Mouse (Mus musculus): Measurements from ENCODE around the gene Mpo. TPM values are rescaled to one million over a fixed set of nuclear protein-coding genes. Genes with fewer than 3 reads are reported as not detected.

The Mpo gene
- polyA plus RNA-seq, 1 experiment from 2014 or later, result 0.12 TPM

DNA sequence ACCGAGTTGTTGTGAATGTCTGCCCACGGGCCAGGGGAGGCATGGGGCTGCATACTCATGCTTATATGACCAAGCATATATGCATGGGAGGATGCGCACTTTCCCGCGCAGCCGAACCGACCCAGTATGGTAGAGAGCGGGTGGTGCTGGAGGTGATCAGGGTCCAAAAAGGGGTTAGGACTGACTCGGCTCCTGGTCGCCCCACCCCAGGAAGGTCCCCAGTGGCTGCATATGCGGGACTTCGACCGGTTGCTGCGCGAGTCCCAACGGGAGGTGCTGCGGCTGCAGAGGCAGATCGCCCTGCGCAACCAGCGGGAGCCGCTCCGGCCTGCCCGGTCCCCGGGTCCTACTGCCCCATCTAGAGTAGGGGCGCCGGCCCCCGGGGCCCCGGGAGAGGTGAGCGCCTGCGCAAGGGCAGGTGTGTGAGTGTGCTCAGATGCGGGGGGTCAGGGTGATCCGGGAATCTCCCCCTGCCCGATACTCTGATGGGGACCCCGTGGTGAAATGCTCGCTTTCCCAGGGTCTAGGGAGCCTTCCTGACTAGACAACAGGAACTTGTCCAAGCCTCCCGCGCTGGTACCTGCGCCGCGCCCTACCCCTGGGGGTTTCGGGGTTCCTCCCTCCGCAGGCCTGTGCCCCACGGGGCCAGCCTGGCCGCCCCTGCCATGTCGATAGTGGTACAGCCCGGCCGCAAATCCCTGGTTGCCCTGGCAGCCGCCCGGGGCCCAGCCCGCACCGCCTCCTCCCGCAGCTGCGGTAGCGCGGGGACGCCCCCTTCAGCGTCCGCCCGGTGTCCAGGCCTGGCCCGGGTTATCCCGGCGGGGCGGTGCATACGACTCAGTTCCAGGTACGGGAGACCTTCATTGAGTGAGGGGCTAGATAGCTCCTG, 29.1 kb upstream of the Mpo start:
- peaks cover 47% of the 10 kb centered on the region for H3K27me3 ChIP-seq (ENCODE audit: insufficient read depth, low read length)

DNA sequence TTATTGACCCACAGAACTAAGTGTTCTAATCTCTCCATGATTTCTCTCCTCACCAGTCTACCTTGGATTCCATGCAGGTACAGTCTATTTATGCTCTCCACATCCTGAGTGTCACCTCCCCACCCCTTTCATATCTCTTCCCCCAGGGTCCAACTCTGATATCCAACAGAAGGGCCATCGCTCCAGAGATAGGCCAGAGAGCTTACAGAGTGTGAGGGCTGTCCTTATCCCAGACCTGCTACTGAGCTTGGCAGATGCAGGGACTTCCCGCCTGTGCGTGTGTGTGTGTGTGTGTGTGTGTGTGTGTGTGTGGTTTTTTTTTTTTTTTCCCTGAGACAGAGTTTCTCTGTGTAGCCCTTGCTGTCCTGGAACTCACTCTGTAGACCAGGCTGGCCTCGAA, 24.6 kb upstream of the Mpo start:
- Histone ChIP-seq H3K27me3 (ENCODE audit: insufficient read depth, low read length) (peaks cover 17% of the 10 kb centered on the region; the same call in 1 of the 2 replicates), H3K9me3 (replicated peaks; ENCODE audit: low read length) (no peaks in the 10 kb centered on the region), H3K9ac (ENCODE audit: low read depth, low read length) (no peak overlapping the region), H3K4me1 (replicated peaks; ENCODE audit: insufficient read depth, low read length) (peaks cover 8% of the 10 kb centered on the region; the same call in 1 of the 2 replicates), H3K4me3 (replicated peaks; ENCODE audit: low read depth, low read length) (no peak overlapping the region), H3K4me2 (ENCODE audit: low read length) (no peak overlapping the region), H3K36me3 (ENCODE audit: insufficient read depth, low read length) (no peaks in the 10 kb centered on the region), H3K27ac (no peak overlapping the region)
- no peak for TF ChIP-seq CTCF (IDR thresholded peaks at IDR 0.05; ENCODE audit: low read depth)
- WGBS, result 93% methylated on average over 4 of the region's 4 CpGs
- ATAC-seq (replicated peaks; ENCODE audit: low FRiP score, low read depth), result no peak
- DNase-seq (ENCODE audit: low spot score), result no peak

More for the DNA sequence above, 29.1 kb upstream of the Mpo start:
- no peak for TF ChIP-seq CTCF (IDR thresholded peaks at IDR 0.05; ENCODE audit: low read depth)
- Histone ChIP-seq H3K36me3 (ENCODE audit: insufficient read depth, low read length) (no peaks in the 10 kb centered on the region), H3K9ac (ENCODE audit: low read depth, low read length) (peak overlapping the region; percentile 33), H3K4me3 (replicated peaks; ENCODE audit: low read depth, low read length) (peak overlapping the region; percentile 38), H3K9me3 (replicated peaks; ENCODE audit: low read length) (no peaks in the 10 kb centered on the region), H3K4me1 (replicated peaks; ENCODE audit: insufficient read depth, low read length) (peaks cover 12% of the 10 kb centered on the region; the same call in 1 of the 2 replicates), H3K4me2 (ENCODE audit: low read length) (peak overlapping the region; percentile 67), H3K27ac (no peak overlapping the region)
- ATAC-seq (replicated peaks; ENCODE audit: low FRiP score, low read depth) (peak; percentile 47), DNase-seq (ENCODE audit: low spot score) (peak; percentile 29)
- under 1% methylated on average over 65 of the region's 65 CpGs for WGBS

DNA sequence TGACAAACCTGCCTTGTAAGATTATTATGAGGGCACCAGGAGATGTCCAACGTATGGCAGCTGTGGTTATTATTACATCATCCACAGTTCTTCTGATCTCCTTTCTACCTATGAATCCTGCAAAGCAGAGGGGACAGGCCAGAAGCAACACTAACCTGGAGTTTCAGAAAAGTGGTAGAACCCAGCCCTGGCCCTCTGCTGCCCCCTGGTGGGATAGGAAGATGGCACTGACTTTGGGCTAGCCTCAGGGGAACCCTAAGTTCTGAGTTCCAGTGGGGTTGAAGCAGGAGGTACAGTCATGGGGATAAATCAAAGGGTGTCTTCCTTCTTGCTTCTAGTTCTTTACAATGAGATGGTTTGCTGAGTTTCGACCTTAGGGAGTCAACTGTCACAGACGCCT, 22.4 kb upstream of the Mpo start:
- no peaks in the 10 kb centered on the region for H3K9me3 ChIP-seq (replicated peaks; ENCODE audit: low read length)
- H3K4me2 ChIP-seq (ENCODE audit: low read length), result no peak overlapping the region
- no peaks in the 10 kb centered on the region for H3K4me1 ChIP-seq (replicated peaks; ENCODE audit: insufficient read depth, low read length)
- no peak overlapping the region for H3K4me3 ChIP-seq (replicated peaks; ENCODE audit: low read depth, low read length)
- H3K36me3 ChIP-seq (ENCODE audit: insufficient read depth, low read length), result no peaks in the 10 kb centered on the region
- TF ChIP-seq CTCF (IDR thresholded peaks at IDR 0.05; ENCODE audit: low read depth), result peak; percentile 96
- peak; percentile 54 for DNase-seq (ENCODE audit: low spot score)
- no peak for ATAC-seq (replicated peaks; ENCODE audit: low FRiP score, low read depth)
- no peak overlapping the region for H3K9ac ChIP-seq (ENCODE audit: low read depth, low read length)
- H3K27ac ChIP-seq, result no peak overlapping the region
- H3K27me3 ChIP-seq (ENCODE audit: insufficient read depth, low read length), result peaks cover 6% of the 10 kb centered on the region; the same call in 1 of the 2 replicates
- 64% methylated on average over 3 of the region's 3 CpGs for WGBS

DNA sequence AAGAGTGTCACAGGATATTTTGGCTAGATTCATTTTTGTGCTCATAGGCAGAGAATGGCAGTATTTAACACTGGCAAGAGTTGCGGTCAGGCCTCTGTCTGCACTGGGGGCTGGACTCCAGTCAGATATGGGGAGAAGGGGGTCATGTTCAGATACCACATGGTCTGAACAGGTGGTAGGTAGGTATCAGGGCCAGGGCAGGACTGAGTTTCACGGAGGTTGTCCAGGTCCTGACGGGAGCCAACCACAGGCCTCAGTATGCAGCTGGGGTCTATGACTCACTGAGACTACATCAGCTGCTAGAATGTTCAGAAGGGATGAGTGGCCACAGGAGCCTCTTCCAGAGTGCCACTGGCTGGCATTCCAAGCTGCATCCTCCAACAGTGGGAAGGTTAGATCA, 21.0 kb upstream of the Mpo start:
- Histone ChIP-seq H3K27ac (no peak overlapping the region), H3K9me3 (replicated peaks; ENCODE audit: low read length) (no peaks in the 10 kb centered on the region), H3K36me3 (ENCODE audit: insufficient read depth, low read length) (no peaks in the 10 kb centered on the region), H3K4me3 (replicated peaks; ENCODE audit: low read depth, low read length) (no peak overlapping the region), H3K4me1 (replicated peaks; ENCODE audit: insufficient read depth, low read length) (no peaks in the 10 kb centered on the region), H3K9ac (ENCODE audit: low read depth, low read length) (no peak overlapping the region), H3K27me3 (ENCODE audit: insufficient read depth, low read length) (no peaks in the 10 kb centered on the region), H3K4me2 (ENCODE audit: low read length) (no peak overlapping the region)
- DNase-seq (ENCODE audit: low spot score) (no peak), ATAC-seq (replicated peaks; ENCODE audit: low FRiP score, low read depth) (no peak)
- no peak for TF ChIP-seq CTCF (IDR thresholded peaks at IDR 0.05; ENCODE audit: low read depth)
- 92% methylated on average over 3 of the region's 3 CpGs for WGBS

DNA sequence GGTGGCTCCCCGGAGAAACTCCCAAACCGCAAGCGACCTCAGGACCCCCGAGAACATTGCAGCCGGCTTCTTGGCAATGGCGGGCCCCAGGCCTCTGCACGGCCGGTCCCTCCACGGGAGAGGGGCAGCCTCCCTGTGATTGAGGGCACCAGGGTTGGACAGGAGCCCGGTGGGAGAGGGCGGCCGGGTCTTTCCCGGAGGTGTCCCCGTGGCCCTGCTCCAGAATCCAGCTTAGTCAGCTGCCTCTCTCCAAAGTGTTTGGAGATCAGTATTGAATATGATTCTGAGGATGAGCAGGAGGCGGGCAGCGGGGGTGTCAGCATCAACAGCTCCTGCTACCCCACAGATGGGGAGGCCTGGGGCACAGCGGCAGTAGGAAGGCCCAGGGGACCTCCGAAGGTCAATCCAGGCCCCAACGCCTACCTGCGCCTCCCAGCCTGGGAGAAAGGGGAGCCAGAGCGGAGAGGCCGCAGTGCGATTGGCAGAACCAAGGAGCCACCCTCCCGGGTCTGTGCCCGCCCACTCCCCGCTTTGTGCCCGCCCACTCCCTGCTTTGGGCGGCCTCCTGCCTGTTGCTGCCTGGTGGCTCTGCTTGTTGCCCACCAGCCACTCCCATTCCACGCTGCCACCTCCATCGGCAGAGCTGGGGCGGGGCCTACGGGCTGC, 15.1 kb upstream of the Mpo start:
- 2% methylated on average over 25 of the region's 32 CpGs for WGBS
- no peaks in the 10 kb centered on the region for H3K9me3 ChIP-seq (replicated peaks; ENCODE audit: low read length)
- no peak for TF ChIP-seq CTCF (IDR thresholded peaks at IDR 0.05; ENCODE audit: low read depth)

DNA sequence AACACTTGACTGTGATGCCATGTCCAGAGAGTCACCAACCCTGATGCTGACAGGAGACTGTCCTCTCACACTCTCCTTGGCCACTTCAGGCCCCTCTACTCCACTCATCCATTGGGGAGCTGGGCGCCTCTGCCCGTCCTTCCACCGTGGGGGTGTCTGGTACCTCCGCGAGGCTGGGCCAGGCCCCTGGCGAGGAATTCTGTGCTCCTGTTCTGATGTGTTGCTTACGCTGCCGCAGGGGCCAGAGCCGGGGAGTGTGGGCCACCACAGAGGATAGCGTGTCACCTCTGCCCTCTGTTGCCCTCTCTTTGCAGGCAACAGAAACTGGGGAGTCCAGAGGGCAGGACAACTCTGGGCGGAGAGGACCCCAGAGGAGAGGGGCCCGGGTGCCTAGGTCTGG, 14.5 kb upstream of the Mpo start:
- H3K9ac ChIP-seq (ENCODE audit: low read depth, low read length), result no peak overlapping the region
- ATAC-seq (replicated peaks; ENCODE audit: low FRiP score, low read depth), result peak; percentile 26
- 43% methylated on average over 12 of the region's 12 CpGs for WGBS

More for the DNA sequence above, 15.1 kb upstream of the Mpo start:
- Histone ChIP-seq H3K27ac (peak overlapping the region; percentile 57; the same call in 1 of the 2 replicates), H3K27me3 (ENCODE audit: insufficient read depth, low read length) (no peaks in the 10 kb centered on the region), H3K4me1 (replicated peaks; ENCODE audit: insufficient read depth, low read length) (peaks cover 11% of the 10 kb centered on the region; the same call in 1 of the 2 replicates), H3K36me3 (ENCODE audit: insufficient read depth, low read length) (no peaks in the 10 kb centered on the region), H3K4me2 (ENCODE audit: low read length) (peak overlapping the region; percentile 76), H3K4me3 (replicated peaks; ENCODE audit: low read depth, low read length) (peak overlapping the region; percentile 36), H3K9ac (ENCODE audit: low read depth, low read length) (peak overlapping the region; percentile 65)
- DNase-seq (ENCODE audit: low spot score), result peak; percentile 83
- peak; percentile 88 for ATAC-seq (replicated peaks; ENCODE audit: low FRiP score, low read depth)

More for the DNA sequence above, 14.5 kb upstream of the Mpo start:
- H3K27ac ChIP-seq, result no peak overlapping the region
- peak overlapping the region; percentile 76 for H3K4me2 ChIP-seq (ENCODE audit: low read length)
- no peaks in the 10 kb centered on the region for H3K36me3 ChIP-seq (ENCODE audit: insufficient read depth, low read length)
- H3K27me3 ChIP-seq (ENCODE audit: insufficient read depth, low read length), result no peaks in the 10 kb centered on the region
- H3K9me3 ChIP-seq (replicated peaks; ENCODE audit: low read length), result no peaks in the 10 kb centered on the region
- H3K4me1 ChIP-seq (replicated peaks; ENCODE audit: insufficient read depth, low read length), result peaks cover 11% of the 10 kb centered on the region; the same call in 1 of the 2 replicates
- TF ChIP-seq CTCF (IDR thresholded peaks at IDR 0.05; ENCODE audit: low read depth), result no peak
- peak overlapping the region; percentile 36; the same call in 1 of the 2 replicates for H3K4me3 ChIP-seq (replicated peaks; ENCODE audit: low read depth, low read length)
- no peak for DNase-seq (ENCODE audit: low spot score)
